Mouse (Mus musculus): Measurements from ENCODE around the gene Cemip. TPM values are rescaled to one million over a fixed set of nuclear protein-coding genes. Genes with fewer than 3 reads are reported as not detected.

Gene Cemip
- polyA plus RNA-seq, 1 experiment, result 1.0 TPM

GRCm38 (mm10) chr7:83902296-83903145 lies 183.8 kb downstream of the Cemip start:
- Histone ChIP-seq H3K79me3 (ENCODE audit: low read depth) (no peaks in the 10 kb centered on the region), H3K79me2 (ENCODE audit: control insufficient read depth, insufficient read depth) (no peaks in the 10 kb centered on the region), H3ac (ENCODE audit: control insufficient read depth, insufficient read length, low read depth) (no peak overlapping the region), H3K27me3 (ENCODE audit: control insufficient read depth, insufficient read depth, insufficient read length) (no peaks in the 10 kb centered on the region), H3K36me3 (ENCODE audit: control insufficient read depth, insufficient read depth) (peaks cover 19% of the 10 kb centered on the region), H3K4me3 (ENCODE audit: insufficient read depth, poor library complexity, severe bottlenecking) (no peak overlapping the region)
- TF ChIP-seq CEBPB (IDR thresholded peaks at IDR 0.05; ENCODE audit: low read depth), result no peak
- TF ChIP-seq MAX (IDR thresholded peaks at IDR 0.05), result no peak
- no peak for TF ChIP-seq USF1 (IDR thresholded peaks at IDR 0.05; ENCODE audit: low read depth)
- TF ChIP-seq FOSL1 (IDR thresholded peaks at IDR 0.05; ENCODE audit: insufficient read depth, low read length, poor library complexity, severe bottlenecking), result no peak
- TF ChIP-seq MYOD1 (IDR thresholded peaks at IDR 0.05; ENCODE audit: control insufficient read depth, insufficient read length, low read depth), result no peak
- no peak for TF ChIP-seq CTCF (IDR thresholded peaks at IDR 0.05; ENCODE audit: control insufficient read depth, insufficient read depth, insufficient read length)
- no peak for TF ChIP-seq MYOG (IDR thresholded peaks at IDR 0.05; ENCODE audit: control insufficient read depth, extremely low read depth, insufficient read length)

DNA sequence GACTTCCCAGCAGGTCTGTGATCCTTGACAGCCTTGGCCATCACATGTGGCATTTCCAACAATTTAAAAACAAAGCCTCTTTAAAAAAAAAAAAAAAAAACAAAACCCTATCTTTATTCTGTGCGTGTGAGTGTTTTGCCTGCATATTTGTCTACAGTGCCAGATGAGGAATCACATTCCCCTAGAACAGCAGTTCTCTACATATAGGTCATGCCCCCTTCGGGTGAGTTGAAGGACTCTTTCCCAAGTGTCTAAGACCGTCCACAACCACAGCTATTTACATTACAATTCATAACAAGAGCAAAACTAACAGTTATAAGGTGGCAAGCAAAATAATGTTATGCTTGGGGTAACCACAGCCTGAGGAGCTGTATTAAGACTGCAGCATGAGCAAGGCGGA lies 184.9 kb downstream of the Cemip start:
- TF ChIP-seq CTCF (IDR thresholded peaks at IDR 0.05; ENCODE audit: control insufficient read depth, insufficient read depth, insufficient read length) (no peak), MYOD1 (IDR thresholded peaks at IDR 0.05; ENCODE audit: control insufficient read depth, insufficient read length, low read depth) (no peak), USF1 (IDR thresholded peaks at IDR 0.05; ENCODE audit: low read depth) (no peak), FOSL1 (IDR thresholded peaks at IDR 0.05; ENCODE audit: insufficient read depth, low read length, poor library complexity, severe bottlenecking) (no peak), MYOG (IDR thresholded peaks at IDR 0.05; ENCODE audit: control insufficient read depth, extremely low read depth, insufficient read length) (no peak), MAX (IDR thresholded peaks at IDR 0.05) (no peak), CEBPB (IDR thresholded peaks at IDR 0.05; ENCODE audit: low read depth) (no peak)
- Histone ChIP-seq H3K79me2 (ENCODE audit: control insufficient read depth, insufficient read depth) (no peaks in the 10 kb centered on the region), H3K79me3 (ENCODE audit: low read depth) (no peaks in the 10 kb centered on the region), H3K36me3 (ENCODE audit: control insufficient read depth, insufficient read depth) (peaks cover 26% of the 10 kb centered on the region), H3K27me3 (ENCODE audit: control insufficient read depth, insufficient read depth, insufficient read length) (no peaks in the 10 kb centered on the region), H3K4me3 (ENCODE audit: insufficient read depth, poor library complexity, severe bottlenecking) (no peak overlapping the region), H3ac (ENCODE audit: control insufficient read depth, insufficient read length, low read depth) (no peak overlapping the region)

DNA sequence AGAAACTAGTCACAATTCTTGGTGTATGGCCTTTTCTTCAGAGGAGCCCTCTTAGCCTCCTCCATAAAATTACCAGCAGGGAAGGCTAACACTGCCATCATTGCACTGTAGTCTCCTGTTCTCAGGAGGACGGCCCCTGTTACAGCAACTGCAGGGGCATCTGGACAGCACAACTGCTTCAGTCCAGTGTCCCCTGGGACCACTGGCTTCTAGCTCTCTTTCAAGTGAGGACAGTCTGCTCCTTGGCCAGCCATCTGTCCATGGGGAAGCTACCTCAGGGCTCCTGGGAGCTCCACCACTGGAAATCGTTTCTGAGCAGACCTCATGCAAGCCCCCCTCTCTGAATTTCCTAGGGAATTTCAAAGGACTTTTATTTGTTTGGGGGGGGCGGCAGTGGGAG lies 185.8 kb downstream of the Cemip start:
- Histone ChIP-seq H3K79me2 (ENCODE audit: control insufficient read depth, insufficient read depth) (peaks cover 3% of the 10 kb centered on the region), H3K4me3 (ENCODE audit: insufficient read depth, poor library complexity, severe bottlenecking) (no peak overlapping the region), H3K79me3 (ENCODE audit: low read depth) (peaks cover 1% of the 10 kb centered on the region), H3ac (ENCODE audit: control insufficient read depth, insufficient read length, low read depth) (no peak overlapping the region), H3K36me3 (ENCODE audit: control insufficient read depth, insufficient read depth) (peaks cover 35% of the 10 kb centered on the region), H3K27me3 (ENCODE audit: control insufficient read depth, insufficient read depth, insufficient read length) (no peaks in the 10 kb centered on the region)
- no peak for TF ChIP-seq USF1 (IDR thresholded peaks at IDR 0.05; ENCODE audit: low read depth)
- TF ChIP-seq CTCF (IDR thresholded peaks at IDR 0.05; ENCODE audit: control insufficient read depth, insufficient read depth, insufficient read length), result no peak
- no peak for TF ChIP-seq MYOG (IDR thresholded peaks at IDR 0.05; ENCODE audit: control insufficient read depth, extremely low read depth, insufficient read length)
- no peak for TF ChIP-seq CEBPB (IDR thresholded peaks at IDR 0.05; ENCODE audit: low read depth)
- no peak for TF ChIP-seq FOSL1 (IDR thresholded peaks at IDR 0.05; ENCODE audit: insufficient read depth, low read length, poor library complexity, severe bottlenecking)
- no peak for TF ChIP-seq MAX (IDR thresholded peaks at IDR 0.05)
- no peak for TF ChIP-seq MYOD1 (IDR thresholded peaks at IDR 0.05; ENCODE audit: control insufficient read depth, insufficient read length, low read depth)

DNA sequence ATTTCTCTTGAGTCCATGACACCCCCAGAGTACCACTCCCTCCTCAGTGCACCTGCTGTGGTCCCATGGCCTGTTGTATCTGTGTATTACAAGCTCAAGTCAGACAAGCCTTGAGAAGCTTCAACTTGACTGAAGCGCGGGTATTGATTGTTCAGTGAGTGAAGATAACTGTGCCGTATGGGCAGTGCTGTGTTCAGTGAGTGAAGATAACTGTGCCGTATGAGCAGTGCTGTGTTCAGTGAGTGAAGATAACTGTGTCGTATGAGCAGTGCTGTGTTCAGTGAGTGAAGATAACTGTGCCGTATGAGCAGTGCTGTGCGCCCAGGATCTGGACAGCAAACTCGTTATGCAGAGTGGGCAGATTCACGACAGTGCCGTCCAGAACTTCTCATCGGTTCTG lies 188.0 kb downstream of the Cemip start:
- no peak overlapping the region for H3ac ChIP-seq (ENCODE audit: control insufficient read depth, insufficient read length, low read depth)
- H3K4me3 ChIP-seq (ENCODE audit: insufficient read depth, poor library complexity, severe bottlenecking), result no peak overlapping the region
- H3K27me3 ChIP-seq (ENCODE audit: control insufficient read depth, insufficient read depth, insufficient read length), result no peaks in the 10 kb centered on the region
- peaks cover 20% of the 10 kb centered on the region for H3K79me3 ChIP-seq (ENCODE audit: low read depth)
- peaks cover 25% of the 10 kb centered on the region for H3K79me2 ChIP-seq (ENCODE audit: control insufficient read depth, insufficient read depth)
- TF ChIP-seq MYOD1 (IDR thresholded peaks at IDR 0.05; ENCODE audit: control insufficient read depth, insufficient read length, low read depth) (no peak), CTCF (IDR thresholded peaks at IDR 0.05; ENCODE audit: control insufficient read depth, insufficient read depth, insufficient read length) (no peak), CEBPB (IDR thresholded peaks at IDR 0.05; ENCODE audit: low read depth) (no peak), USF1 (IDR thresholded peaks at IDR 0.05; ENCODE audit: low read depth) (no peak), MYOG (IDR thresholded peaks at IDR 0.05; ENCODE audit: control insufficient read depth, extremely low read depth, insufficient read length) (no peak), MAX (IDR thresholded peaks at IDR 0.05) (no peak)
- peaks cover 45% of the 10 kb centered on the region for H3K36me3 ChIP-seq (ENCODE audit: control insufficient read depth, insufficient read depth)

DNA sequence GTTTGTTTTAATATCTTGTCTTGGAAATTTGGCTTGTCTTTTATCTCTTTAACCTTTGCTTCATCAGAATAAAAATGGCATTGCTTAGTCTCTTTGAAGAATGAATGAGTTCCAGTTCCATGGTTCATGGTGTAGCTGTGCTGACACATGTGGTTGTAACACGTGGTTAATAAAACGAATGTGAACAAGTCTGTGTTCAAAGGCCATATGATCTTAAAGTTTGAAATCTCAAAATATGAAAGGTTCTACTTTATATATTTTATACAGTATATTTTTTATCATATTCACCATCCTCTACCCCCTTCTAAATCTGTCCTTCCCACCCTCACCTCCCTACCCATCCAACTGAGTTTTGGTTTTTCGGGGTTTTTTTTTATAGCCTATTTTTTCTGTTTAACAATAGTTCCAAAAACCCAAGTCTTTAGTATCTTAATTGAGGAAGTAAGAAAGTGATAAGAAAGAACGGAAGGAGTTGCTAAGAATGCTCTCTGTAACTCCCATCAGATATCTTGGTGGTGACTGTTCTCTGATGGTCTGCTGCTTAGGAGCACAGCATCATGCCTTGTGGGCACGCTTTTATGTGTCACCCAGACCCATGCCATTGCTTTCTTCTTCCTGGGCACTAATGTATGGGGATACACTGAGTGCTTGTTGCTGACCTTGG lies 190.1 kb downstream of the Cemip start:
- H3K79me3 ChIP-seq (ENCODE audit: low read depth), result peaks cover 29% of the 10 kb centered on the region
- no peak overlapping the region for H3ac ChIP-seq (ENCODE audit: control insufficient read depth, insufficient read length, low read depth)
- H3K79me2 ChIP-seq (ENCODE audit: control insufficient read depth, insufficient read depth), result peaks cover 37% of the 10 kb centered on the region
- peaks cover 45% of the 10 kb centered on the region for H3K36me3 ChIP-seq (ENCODE audit: control insufficient read depth, insufficient read depth)
- H3K4me3 ChIP-seq (ENCODE audit: insufficient read depth, poor library complexity, severe bottlenecking), result no peak overlapping the region
- no peaks in the 10 kb centered on the region for H3K27me3 ChIP-seq (ENCODE audit: control insufficient read depth, insufficient read depth, insufficient read length)
- TF ChIP-seq USF1 (IDR thresholded peaks at IDR 0.05; ENCODE audit: low read depth) (no peak), CTCF (IDR thresholded peaks at IDR 0.05; ENCODE audit: control insufficient read depth, insufficient read depth, insufficient read length) (no peak), MAX (IDR thresholded peaks at IDR 0.05) (no peak), CEBPB (IDR thresholded peaks at IDR 0.05; ENCODE audit: low read depth) (no peak), MYOG (IDR thresholded peaks at IDR 0.05; ENCODE audit: control insufficient read depth, extremely low read depth, insufficient read length) (no peak), FOSL1 (IDR thresholded peaks at IDR 0.05; ENCODE audit: insufficient read depth, low read length, poor library complexity, severe bottlenecking) (no peak)

Data from C2C12 (cell line).